Mouse (Mus musculus) gastrocnemius, postnatal 10 days (tissue): ENCODE measurements around the gene Tcf7l1. TPM values are rescaled to one million over a fixed set of nuclear protein-coding genes. Genes with fewer than 3 reads are reported as not detected.
A peak's percentile ranks its signal among the peaks of the same experiment; 100 is the strongest.

Source experiments
- DNase-seq: peaks from one replicate; pipeline ENCODE4 v3.0.0; 2021; ENCODE audit warnings: mixed read lengths
- total RNA-seq, 2 experiments: library from RNA; stranded (reverse); gene quantifications; 2 replicates each; pipeline ENCODE4 v1.2.3; 2021

Gene Tcf7l1
- total RNA-seq, 2 experiments from 2014 or later, result 13.7 to 16.4 TPM

DNA sequence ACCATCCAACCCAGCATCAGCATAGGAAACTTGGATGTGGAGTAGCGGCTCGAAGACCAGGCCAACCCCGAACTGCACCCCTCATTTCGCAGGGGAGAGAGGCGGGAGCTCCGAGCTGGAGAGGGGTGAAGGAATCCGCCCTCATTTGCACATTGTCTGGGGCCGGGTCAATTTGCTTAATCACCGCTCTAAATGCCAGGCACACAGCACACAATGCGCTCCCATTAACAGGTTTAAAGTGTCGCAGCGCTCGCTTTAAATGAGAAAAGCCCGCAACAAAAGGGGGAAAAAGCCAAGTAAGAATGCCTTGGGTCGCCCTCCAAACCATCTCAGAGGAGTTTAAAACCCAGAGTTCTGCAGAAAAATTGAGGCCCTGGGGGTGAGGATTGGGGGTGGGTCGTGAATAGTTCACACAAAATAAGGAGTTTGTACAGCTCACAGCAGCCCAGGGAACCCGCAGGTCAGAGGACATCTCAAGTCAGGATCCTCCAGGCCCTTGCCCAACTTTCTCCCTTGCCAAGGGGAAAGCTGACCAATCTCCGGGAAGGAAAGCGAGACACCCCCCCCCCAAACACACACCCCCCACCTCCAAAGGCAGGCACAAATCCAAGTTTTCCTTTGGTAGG lies 1.6 kb downstream of the Tcf7l1 start:
- no peak for DNase-seq

DNA sequence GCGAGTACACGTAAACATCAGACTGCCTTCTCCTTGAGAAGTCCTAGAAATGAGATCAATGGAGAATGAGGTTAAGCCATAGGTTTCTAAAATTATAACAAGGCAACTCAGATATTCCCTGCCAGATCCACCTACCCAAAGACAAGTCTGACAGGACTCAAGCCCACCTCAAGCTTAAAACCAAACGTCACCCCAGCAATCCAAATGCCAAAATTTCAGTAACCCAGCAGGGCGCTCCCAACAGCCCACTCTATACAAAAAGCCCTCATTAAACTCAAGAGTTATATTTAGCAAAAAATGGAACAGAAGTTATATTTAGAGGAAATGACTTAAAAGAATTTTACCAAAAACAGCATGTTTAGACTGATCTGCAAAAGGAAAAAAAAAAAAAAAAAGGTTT lies 5.3 kb downstream of the Tcf7l1 start:
- no peak for DNase-seq

DNA sequence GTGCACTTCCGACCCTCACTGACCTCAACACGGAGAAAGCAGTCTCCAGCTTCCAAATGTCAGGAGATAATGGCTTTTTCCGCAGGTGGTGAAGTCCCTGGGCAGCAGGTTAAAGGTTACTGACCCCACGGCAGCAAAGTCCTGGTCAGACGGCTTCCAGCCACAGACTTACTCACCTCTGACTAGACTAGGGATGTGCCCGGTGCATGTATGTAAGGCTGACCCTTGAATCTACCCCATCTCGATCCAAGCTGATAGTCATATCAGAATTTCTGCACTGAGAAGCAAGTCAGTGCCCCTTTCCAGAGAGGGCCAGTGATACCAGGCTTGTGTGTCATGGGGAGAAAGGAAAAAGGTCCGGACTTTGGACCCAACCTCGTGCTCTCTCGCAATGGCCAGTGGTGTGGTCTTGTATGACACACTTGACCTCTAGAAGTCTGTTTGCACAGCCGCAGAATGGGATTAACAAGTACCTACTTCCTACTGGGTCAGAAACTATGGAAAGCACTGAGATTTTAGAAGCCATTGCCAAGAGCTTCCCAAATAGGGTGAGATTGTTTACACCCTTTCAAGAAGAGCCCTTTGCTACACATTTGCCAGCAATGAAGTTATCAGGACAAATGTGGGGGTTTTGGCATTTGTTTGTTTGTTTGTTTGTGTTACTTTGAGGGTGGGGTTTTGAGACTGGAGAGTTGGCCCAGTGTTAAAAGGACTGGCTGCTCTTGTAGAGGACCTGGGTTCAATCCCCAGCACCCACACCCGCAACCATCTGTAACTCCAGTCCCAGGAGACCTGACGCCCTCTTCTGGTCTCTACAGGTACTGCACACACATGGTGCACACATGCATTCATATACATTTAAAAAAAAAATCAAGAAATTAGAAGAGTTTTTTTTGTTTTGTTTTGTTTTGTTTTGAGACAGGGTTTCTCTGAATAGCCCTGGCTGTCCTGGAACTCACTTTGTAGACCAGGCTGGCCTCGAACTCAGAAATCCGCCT lies 10.0 kb downstream of the Tcf7l1 start:
- no peak for DNase-seq

DNA sequence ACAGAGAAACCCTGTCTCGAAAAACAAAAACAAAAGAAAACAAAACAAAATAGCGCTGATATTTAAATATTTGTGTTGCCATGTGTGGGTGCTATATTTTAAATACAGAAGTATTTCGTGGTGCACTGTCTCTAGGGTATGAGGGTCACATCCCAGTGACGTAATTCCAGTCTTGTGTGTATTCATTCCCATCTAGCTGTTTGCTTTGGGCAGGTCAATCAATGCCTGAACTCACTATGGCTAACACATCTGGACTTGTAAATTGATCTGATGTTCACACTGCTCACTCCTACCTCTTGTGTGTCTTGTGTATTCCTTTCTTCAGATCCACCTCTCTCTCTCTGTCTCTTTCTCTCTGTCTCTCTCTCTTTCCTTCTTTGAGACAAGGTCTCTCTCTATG lies 11.8 kb downstream of the Tcf7l1 start:
- no peak for DNase-seq

DNA sequence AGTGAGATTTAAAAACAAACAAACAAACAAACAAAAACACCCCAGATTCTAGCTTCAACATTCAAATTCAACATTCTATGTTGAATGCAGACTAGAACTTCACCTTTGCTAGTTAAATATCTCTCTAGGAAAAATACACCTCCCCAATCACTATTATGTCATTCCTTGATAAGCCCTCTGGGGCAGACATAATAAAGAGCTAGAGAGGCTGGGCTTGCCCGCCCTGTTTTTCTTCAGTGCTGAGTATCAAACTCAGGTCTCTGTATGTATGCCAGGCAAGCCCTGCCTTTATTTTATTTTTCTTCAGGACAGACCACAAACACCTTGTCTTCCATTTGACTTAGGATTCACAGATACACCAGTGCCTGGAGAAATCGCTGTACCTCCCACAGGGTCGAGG lies 14.8 kb downstream of the Tcf7l1 start:
- no peak for DNase-seq

DNA sequence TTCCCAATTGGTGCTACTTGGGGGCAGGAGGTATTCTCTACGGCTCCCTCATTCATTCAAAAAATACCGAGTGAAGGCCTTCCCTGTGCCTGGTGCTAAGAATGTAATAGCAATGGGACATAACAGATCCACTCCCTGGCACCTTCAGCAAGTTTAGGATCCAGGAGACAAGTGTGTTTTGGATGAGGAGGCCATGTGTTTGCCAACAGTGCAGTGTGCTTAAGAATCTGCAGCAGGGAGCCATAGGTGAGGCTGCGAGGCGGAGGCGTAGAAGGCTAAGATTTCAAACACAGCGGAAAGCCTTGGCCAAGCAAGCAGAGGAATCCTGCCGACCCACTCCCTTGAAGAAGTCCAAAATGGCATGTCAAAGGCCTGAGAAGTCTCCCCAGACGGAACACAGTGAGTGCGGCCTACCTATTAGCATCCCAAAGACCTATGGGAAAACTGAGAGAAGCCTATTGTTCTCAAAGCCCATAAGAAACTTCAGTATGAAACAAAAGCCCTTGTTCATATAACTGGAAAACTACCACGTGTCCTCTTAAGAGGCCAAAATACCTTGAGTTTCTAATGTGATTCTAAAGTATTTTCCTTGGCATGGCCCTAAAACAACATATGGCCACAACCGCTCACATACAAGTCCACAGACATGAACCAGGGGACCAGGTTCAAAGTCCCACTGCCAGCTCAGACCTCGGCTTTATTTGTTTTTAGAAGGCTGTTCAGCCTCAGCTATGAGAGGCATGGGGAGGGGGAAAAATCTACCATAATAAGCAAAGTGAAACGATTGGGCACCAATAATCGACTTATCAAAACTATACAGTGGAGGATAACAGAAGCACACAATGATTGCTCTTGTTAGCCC lies 18.9 kb downstream of the Tcf7l1 start:
- DNase-seq, result no peak

DNA sequence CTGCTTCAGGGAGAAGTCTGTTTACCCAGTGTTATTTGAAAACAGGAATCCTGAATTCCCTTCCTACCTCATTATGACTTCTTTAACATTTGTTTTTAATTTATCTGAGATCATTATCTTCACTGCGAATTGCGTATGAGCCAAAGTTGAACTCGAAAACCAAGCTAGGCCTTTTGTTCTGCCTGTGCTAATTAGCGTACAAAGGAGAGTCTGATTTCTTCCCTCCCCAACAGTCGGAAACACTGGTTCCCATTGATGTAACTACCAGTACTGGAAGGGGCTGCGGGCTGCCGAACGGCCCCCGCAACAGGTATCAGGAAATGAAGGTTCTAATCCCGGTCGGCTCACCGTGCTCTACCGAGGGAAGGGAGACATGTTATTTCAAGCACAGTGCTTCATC lies 19.7 kb downstream of the Tcf7l1 start:
- DNase-seq, result no peak

DNA sequence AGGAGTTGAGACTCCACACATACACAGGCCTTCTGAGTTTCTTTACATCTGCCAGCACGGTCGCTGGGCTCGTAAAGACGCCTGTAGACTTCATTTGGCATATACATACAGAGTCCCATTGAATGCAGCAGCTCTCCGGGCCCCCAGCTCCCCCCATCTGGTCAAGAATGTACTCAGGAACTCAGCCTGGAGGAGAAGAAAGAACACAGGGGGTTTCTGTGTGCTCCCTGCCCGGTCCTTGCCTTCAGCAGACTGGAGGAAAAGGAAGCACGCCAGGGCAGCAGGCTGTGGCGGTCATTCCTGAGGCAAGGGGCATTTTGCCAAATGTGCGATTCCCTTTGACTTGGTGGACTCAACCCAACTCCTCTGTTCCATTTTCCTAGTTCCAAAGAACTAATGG lies 20.2 kb downstream of the Tcf7l1 start:
- peak; percentile 61 for DNase-seq

DNA sequence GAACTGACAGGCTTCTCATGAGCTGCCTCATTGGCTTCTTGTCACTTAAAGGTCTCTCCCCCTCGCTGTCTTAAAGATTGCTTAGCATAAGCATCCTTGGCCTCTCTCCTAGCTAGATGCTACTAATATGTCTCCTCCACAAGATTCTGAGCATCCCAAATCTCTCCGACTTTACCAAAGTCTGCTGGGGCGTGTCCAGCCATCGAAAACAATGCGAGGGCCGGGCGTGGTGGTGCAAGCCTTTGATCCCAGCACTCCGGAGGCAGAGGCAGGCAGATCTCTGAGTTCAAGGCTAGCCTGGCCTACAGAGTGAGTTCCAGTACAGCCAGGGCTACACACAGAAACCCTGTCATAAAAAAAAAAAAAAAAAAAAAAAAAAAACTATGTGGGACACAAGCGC lies 21.0 kb downstream of the Tcf7l1 start:
- no peak for DNase-seq

DNA sequence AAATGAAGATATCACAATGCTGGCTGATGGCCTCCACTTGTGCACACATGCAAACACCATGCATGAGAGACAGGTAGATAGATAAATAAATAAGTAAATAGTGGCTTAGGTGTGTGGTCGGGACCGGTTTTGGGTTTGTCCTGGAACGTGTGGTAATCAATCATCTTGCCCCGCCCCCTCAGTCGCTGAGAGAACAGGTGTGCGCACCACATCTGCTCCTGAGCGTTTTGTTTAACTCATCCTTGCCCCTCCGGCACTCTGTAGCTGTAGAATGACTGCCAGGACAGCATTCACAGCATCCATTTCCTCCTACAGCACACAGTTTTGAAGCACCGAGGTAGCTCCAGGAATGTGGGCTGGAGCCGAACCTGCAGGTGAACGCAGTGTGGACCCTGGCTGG lies 25.4 kb downstream of the Tcf7l1 start:
- DNase-seq, result no peak

DNA sequence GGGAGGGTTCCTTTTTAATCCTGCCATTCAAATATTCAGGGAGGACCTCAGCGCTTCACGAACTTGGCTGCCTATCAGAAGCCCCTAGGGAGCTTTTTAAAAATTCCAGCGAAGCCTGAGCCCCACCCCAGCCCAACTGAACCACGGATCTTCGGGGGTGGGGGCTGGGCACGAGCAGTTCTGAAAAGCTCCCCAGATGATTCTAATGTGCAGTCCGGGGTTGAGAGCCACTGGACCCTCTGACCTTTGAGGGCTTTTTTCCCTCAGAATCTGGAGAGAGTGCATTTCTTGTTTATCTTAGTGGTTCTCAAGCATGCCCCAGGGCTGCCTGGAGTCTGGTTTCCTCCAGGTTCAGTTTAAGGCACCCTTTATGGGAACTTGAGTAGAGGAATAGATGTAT lies 27.4 kb downstream of the Tcf7l1 start:
- no peak for DNase-seq

DNA sequence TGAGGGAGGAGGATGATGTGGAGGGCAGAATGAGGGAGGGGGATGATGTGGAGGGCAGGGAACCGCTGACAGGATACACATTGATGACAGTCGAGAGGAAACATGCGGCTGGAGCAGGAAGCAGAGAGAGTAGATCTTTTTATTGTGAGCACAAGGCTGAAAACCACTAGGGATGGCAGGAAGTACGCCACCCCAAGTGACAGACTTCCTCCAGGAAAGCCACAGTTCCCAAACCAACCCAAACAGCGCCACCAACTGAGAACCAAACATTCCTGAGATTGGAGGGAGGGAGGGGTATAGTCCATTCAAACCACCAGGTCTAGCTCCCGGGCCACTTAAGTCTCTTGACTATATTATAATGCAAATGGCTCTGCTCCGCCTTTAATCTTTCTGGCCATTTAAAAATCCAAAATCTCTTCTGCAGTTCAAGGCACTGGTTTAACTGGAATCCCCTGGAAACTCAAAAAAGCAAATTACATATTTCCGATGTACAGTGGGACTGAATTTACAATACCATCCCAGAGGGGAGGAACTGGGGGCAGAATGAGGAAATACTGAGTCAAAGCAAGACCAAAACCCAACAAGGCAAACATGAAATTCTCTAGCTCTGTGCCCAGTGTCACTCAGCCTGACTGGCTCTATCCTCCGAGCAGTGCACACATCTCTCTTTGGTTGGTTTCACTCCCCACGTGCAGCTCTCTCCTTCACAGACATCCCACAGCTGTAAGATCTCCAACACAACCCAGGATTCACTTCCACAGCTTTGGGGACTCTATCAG lies 30.6 kb downstream of the Tcf7l1 start:
- no peak for DNase-seq

DNA sequence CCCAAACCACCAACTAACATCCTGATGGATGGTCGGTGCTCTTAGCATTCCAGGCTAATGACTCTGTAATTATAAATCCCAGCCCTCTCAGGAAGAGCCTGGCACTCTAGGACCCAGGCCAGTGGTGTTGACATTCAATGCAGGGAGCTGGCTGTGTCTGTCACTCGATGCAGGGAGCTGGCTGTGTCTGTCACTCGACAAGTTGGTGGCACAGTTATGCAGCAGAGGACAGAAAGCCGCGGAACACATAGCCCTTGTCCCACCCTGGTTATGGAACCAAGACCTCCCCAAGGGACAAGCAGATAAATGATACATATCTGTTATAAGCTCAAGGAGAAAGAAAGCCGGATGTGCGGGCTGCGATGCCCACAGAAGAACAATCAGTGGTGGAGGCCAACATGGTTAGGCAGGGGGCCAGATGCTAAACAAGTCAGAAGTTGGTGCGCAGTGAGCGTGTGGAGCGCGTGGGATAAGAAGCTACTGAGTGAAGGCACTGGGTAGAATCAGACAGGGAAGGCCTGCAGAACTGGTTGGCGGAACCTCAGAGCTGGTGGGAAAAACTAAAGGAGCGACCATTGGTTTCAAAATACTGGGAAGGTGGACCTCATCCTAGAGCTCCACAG lies 33.7 kb downstream of the Tcf7l1 start:
- no peak for DNase-seq

DNA sequence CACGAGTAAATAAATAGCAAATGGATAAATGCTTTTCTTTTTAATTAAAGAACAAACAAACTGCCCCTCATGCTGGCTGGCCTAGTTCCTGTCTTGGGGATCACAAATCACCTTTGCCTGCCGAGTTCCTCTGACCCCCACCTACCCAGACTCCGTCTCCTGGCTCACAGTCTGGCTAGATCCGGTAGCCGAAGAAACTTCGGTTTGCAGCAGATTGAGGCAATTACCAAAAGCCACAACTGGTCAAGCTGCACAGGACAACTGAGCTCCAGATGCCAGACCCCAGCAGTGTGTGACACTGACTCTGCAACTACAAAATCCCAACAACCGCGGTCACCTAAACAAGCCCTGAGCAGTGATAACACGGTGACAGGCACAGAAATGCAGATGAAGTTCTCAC lies 34.8 kb downstream of the Tcf7l1 start:
- DNase-seq, result no peak

DNA sequence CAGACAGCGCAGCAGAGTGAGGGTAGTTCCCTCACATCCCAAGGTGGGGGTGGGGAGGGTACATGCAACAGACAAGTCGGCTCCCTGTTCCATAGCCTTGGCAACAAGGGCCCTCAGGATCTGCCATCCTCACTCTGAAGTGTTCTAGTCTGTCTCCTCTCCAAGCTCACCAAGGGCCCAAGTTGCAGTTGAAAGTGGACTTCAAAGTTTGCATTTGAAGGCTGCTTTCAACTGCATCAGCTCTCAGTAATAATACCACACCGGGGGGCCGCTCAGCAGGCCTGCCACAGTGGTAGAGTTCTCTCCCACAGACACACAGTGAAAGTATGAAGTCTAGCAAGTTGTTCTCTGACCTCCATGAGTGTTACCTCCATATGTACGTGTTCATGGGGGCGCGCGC lies 35.3 kb downstream of the Tcf7l1 start:
- no peak for DNase-seq

DNA sequence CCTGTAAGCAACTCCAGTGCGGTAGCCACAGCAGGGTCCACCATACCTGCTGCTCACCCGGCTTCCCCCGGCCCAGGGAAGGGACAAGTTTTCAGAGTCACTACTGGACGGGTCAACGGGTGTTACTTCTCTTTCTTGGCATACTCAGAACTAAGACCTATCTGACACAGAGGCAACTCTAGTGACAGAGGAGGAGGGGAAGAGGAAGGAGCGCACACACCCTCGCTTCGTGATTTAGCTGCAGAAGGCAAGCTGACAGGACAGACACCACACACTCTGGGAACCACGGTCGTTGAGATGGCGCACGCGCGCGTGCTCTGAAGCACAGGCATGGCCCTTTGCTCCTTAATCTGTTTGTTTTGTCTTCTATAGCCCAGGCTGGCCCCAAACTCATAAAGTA lies 36.2 kb downstream of the Tcf7l1 start:
- DNase-seq, result no peak

DNA sequence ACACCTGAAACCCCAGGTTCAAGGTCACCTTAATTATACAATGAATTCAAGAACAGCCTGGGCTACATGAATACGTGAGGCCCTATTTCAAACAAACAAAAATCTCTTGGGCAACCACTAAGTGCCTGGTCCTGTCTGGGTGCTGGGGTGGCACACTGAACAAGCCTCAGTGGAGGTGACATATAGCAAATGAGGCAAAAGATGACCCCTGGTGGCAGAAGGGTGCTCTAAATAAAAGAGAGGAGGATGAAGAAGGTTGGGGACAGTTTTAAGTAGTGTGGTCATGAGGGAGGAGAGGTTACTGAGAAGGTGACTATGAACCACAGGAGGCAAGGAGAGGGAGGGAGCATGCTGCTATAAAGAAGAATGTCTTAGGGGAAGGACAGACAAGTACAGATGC lies 37.8 kb downstream of the Tcf7l1 start:
- DNase-seq, result no peak

DNA sequence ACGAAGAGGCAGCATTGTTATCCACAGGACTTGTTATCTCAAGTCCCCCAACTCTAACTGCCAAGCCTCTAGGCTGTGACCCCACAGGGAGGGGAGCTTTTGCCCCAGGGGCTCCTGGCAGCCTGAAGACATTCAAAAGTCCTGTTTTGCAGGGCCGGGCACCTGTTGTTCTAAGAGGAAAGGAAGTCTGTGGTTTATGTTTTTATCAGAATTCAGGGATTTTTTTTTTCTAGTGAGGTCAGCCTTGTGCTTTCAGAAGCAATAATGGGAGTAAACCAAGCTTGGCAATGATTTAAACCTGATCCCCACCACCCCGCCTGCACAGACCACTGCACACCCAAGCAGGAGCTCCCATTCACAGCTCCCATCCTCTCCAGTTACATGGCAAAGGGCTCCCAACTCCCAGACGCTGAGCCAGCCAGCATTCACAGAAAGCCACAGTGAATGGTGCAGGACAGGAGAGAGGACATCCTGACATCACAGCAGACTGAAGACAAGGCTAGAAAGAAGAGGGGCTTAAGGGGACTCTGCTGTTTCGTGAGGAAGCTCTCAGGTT lies 40.1 kb downstream of the Tcf7l1 start:
- no peak for DNase-seq

DNA sequence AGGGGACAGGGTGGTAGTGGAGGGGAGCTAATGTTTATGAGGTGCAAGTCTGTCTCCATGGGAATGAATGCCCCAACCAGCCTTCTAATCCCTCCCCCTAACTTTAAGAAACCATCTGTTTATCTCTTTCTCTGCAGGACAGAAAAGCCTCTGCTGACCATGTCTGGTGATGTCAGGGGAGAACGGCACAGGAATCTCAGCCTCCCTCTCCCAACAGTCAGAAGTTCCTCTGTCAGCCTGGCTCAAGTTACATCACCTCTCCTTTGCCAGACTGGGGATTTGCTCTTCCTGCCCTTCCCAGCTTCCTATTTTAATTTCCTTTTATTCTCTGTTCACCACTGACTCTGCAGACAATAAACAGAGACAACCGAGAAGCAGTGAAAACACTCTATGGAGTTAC lies 40.6 kb downstream of the Tcf7l1 start:
- no peak for DNase-seq

DNA sequence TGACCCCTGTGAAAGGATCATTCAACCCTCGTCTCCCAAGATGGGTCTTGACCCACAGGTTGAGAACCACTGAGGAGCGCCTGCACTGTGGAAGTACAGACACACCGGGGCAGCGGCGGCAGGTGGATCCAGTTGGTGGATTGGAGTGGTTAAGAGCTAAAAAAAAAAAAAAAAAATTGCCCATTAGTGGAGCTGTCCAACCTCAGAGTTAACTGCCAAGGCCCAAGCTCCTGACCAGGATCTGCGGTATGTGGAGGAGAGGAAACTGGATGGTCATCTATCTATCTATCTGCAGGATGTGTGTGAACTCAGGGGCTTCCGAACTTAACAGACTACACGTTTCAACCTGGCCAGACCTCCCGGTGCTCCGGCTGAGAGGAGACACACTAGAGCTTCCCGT lies 41.2 kb downstream of the Tcf7l1 start:
- no peak for DNase-seq

DNA sequence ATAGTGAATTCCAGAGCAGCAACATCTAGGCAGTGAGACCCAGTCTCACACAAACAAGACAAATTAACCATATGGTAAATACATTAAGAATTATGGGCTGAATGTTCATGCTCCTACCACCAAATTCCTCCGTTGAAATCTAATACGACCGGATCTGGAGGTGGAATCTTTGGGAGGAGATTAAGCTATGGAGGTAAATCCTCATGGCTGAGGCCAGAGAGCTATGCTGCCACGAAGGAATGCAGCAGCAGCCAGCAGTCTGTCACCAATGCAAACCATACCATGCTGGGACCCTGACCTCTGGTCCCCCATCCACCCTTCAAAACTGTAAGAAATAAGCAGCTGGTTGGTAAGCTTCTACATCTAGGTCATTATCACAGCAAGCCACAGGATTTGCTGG lies 41.9 kb downstream of the Tcf7l1 start:
- no peak for DNase-seq
